Mouse (Mus musculus) urinary bladder, postnatal 10 days (tissue): ENCODE results near the gene Klhl32.

Source experiments
- DNase-seq: peaks from one replicate; pipeline ENCODE4 v3.0.0; 2022; ENCODE audit warnings: low spot score

The Klhl32 gene

GRCm38 (mm10) chr4:24631177-24631911 is 219.6 kb downstream of the Klhl32 start:
- DNase-seq: no peak

GRCm38 (mm10) chr4:24630430-24630829 is 220.5 kb downstream of the Klhl32 start:
- DNase-seq: no peak

- DNase-seq: no peak
Measured at GRCm38 (mm10) chr4:24627871-24628270, 223.1 kb downstream of the Klhl32 start.

- no peak for DNase-seq
Measured at GRCm38 (mm10) chr4:24626686-24627085, 224.2 kb downstream of the Klhl32 start.

GRCm38 (mm10) chr4:24625951-24626584 is 224.9 kb downstream of the Klhl32 start:
- DNase-seq: no peak

GRCm38 (mm10) chr4:24621422-24622187 is 229.3 kb downstream of the Klhl32 start:
- DNase-seq: no peak

- no peak for DNase-seq
Measured at GRCm38 (mm10) chr4:24620440-24620839, 230.5 kb downstream of the Klhl32 start.

- DNase-seq: no peak
Measured at GRCm38 (mm10) chr4:24620005-24620404, 230.9 kb downstream of the Klhl32 start.

- DNase-seq: no peak
Measured at GRCm38 (mm10) chr4:24609564-24609963, 241.4 kb downstream of the Klhl32 start.

GRCm38 (mm10) chr4:24609085-24609484 is 241.8 kb downstream of the Klhl32 start:
- DNase-seq: no peak

GRCm38 (mm10) chr4:24601711-24602110 is 249.2 kb downstream of the Klhl32 start:
- no peak for DNase-seq

GRCm38 (mm10) chr4:24598637-24599036 is 252.3 kb downstream of the Klhl32 start:
- DNase-seq: no peak

- no peak for DNase-seq
Measured at GRCm38 (mm10) chr4:24596942-24597611, 253.8 kb downstream of the Klhl32 start.

GRCm38 (mm10) chr4:24594824-24595223 is 256.1 kb downstream of the Klhl32 start:
- no peak for DNase-seq

GRCm38 (mm10) chr4:24583997-24584396 is 266.9 kb downstream of the Klhl32 start:
- no peak for DNase-seq

GRCm38 (mm10) chr4:24582295-24582694 is 268.6 kb downstream of the Klhl32 start:
- DNase-seq: no peak

GRCm38 (mm10) chr4:24577594-24577993 is 273.3 kb downstream of the Klhl32 start:
- no peak for DNase-seq

- DNase-seq: peak; percentile 49
Measured at GRCm38 (mm10) chr4:24574276-24574675, 276.6 kb downstream of the Klhl32 start.

- no peak for DNase-seq
Measured at GRCm38 (mm10) chr4:24568989-24569556, 281.9 kb downstream of the Klhl32 start.

GRCm38 (mm10) chr4:24568026-24568425 is 282.9 kb downstream of the Klhl32 start:
- no peak for DNase-seq
